Mouse (Mus musculus): ENCODE data around the gene Tctex1d4. TPM values are rescaled to one million over a fixed set of nuclear protein-coding genes. Genes with fewer than 3 reads are reported as not detected.
A peak's percentile ranks its signal among the peaks of the same experiment; 100 is the strongest.

Gene Tctex1d4
- total RNA-seq (2014; fragmentation: Nextera tagmentation): not detected in 2 replicates
- total RNA-seq (2017): not detected in 2 replicates

DNA sequence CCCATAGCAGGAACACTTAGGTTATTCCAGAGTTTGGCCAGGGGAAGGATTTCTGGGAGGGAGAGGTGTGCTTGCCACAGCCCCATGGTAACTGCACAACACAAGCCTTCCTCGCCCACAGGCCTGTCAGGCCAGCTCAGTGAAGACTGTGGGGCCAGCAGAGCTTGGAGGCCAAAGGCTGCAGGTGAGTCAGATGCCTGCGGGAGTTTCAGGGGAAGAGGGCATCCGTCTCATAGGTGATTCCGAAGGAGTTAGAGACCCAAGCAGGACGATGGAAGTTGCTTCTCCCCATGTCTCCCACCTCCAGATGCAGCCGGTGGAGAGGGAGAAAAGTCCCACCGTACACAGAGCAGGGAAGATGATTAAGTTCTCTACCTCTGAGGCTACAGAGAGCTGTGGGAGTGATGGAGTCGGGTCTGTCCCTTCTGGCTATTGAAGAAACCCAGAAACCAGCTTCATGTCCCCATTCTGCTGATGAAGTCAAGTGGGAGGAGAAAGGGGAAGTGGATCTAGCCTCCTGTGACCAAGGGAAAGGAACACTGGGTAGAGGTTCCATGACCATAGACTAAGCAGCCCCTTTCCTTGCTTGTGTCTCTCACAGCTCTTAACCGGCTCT is at the start of gene Tctex1d4:
Gene Tctex1d4 (plus strand): TSS at position 120 of the 616 bp plus-strand sequence.
- no peak for ATAC-seq (replicated peaks; ENCODE audit: low FRiP score, low TSS enrichment, poor library complexity, severe bottlenecking)

DNA sequence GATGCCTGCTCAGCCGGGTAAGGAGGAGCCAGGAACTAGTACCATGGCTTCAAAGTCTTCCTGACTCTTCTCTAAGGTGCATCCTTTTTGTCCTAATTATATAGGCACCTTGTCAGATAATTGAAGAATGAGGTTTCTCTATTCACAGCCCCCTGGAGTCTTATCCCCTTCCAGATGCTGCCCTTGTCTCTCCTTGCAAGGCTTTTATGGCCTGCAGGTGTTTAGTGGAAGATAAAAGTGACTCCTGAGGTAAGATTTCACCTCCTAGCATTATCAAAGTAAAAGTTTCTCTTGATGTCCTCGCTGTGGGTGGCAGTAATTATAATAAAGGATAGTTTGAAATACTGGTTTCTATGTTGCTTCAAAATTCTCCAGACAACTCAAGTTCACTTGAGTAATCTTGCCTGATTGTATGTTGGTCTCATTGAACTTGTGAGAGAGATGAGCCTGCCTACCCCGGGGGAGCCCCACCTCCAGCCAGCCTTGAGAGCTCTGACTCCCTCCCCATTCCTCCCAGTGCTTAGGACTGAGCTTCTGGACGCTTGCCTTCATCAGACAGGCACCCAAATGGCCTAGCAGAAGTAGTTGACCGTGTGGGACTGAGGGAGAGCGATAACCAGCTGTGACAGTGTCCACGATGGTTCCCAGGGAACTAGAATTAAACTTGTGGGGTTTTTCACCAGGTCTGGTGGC is 38.5 kb upstream of the Tctex1d4 start:
- peak; percentile 45; the same call in 1 of the 2 replicates for ATAC-seq (replicated peaks; ENCODE audit: low FRiP score, low TSS enrichment, poor library complexity, severe bottlenecking)

DNA sequence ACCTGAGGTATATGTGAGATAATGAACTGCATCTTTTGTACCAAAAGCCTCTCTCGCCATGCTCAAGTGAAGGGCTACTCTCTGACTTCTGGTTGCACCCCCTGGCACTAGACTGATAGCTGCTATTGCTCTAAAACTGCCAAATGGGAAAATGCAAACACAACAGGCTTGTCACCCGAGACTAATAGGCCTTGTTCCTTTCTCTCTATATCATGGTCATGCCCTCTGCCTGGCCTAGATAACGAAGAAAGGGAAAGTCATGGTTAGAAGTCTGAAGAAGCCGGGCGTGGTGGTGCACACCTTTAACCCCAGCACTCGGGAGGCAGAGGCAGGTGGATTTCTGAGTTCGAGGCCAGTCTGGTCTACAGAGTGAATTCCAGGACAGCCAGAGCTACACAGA is 36.0 kb upstream of the Tctex1d4 start:
- ATAC-seq (replicated peaks; ENCODE audit: low FRiP score, low TSS enrichment, poor library complexity, severe bottlenecking): peak; percentile 82

DNA sequence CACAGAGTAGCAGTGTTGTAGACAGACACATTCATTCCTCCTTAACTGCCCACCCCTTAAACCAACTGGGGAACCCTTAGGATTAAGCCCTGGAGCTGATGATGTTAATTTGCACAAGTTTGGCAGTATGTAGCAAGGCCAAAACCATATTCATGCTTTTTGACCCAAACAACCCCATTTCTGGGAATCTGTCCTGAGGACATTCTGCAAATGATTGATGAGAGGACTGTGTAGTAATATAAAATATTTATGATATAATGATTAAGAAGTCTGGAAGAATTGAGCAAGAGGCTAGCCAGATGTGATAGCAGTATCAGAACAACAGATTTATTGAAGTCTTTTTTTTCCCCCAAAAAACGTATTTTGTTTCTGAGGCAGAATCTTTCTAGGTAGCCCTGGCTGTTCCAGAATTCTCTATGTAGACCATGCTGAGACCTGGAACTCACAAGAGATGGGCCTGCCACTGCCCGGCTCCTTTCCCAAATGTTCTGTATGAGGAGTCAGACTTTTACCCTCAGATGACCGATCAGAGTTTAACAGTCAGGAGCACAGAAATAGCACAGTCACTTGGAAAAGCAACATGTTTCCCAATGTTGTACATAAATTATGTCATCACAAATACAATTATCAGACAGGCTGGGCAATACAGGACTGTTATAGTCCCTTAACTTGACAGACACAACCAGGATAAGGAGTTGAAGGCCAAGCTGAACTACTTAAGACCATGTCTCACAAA is 31.8 kb upstream of the Tctex1d4 start:
- ATAC-seq (replicated peaks; ENCODE audit: low FRiP score, low TSS enrichment, poor library complexity, severe bottlenecking): no peak

DNA sequence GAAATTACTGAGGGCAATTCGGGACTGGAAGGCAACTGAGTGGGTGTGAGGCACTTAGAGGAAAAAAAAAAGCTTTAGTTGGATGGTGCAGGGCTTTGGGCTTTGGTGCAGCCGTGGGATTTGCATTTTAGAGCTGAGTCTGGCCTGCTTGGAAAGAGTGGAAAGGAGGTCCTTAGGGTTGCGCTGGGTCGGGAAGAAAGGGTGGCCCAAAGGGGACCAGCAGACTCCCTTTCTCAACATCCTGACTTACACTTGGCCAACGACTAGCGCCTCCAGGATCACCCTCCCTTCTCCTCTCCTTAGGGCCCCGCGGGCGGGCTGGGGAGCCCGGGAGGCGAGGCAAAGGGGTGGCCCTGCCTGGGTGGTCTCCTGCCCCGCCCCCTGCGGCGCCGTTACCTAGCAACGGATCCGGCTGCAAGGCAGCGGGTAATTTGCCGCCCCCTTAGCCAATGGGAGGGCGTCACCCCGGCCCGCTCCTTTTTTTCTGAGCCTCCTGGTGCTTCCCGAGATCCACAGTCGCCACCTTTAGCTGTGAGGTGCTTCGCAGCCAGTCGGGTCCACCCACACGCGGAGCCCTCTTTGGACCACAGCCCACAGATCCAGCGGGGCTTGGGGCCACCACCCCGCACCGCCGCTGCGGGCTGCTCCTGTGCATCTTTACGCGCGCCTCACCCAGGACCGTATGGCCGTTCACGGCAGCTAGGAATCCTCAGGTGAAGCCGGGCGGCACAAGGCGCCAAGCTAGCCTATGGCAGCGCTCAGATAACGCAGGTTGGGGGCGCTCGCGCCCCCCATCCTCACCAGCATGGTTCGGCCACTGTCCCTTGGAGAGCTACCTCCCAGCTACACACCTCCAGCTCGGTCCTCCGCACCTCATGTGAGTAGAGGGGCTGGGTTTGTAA is 30.8 kb upstream of the Tctex1d4 start, which contains the start of gene Ptch2:
Gene Ptch2 (plus strand): TSS at position 525 of the 902 bp plus-strand sequence.
- peak; percentile 23; the same call in 1 of the 2 replicates for ATAC-seq (replicated peaks; ENCODE audit: low FRiP score, low TSS enrichment, poor library complexity, severe bottlenecking)

DNA sequence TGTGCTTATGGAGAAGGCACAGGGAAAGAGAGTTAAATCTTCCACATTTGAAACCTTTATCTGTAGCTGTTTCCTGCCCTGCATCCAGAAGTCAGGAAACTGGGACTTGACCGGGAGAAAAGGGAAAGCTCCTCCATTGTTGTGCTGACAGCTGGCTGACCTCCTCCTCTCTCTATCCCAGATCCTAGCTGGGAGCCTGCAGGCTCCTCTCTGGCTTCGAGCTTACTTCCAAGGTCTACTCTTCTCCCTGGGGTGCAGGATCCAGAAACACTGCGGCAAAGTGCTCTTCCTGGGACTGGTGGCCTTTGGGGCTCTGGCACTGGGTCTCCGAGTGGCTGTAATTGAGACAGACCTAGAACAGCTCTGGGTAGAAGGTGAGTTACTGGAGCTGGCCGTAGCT is 29.9 kb upstream of the Tctex1d4 start:
- no peak for ATAC-seq (replicated peaks; ENCODE audit: low FRiP score, low TSS enrichment, poor library complexity, severe bottlenecking)

DNA sequence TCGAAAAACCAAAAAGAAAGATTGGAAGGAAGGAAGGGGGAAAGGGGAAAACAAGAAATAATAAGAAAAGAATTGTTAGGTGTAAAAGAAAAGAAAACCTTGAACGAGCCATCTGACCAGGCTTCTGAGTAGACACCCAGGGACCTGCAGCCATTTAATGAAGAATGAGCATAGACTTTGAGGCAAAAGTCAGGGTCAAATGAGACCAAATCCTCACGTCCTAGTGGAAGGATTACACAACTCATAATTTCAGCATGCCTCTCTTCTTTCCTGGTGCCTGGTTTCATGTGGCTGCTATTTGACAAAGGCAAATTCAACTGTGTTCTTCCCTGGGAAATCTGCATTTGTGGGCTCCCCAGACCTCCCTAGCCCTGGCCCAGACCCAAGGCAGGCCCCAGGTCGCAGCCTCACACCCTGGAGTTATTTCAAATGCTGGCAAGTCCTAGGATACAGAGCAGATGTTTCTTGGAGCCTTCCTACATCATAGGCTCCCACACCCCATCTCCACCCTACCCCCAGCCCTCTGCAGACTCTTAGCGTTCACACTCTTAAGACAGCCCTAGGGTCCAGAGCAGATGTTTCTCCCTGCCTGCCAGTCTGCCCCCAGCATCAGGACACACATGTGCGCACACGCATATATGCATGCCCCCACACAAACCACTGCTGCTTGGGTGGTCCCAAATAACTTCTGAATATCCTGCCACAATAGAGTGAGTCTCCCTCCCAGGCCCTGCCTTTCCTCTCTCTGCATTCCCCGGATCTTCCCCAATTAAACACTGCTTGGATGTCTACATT is 28.4 kb upstream of the Tctex1d4 start:
- ATAC-seq (replicated peaks; ENCODE audit: low FRiP score, low TSS enrichment, poor library complexity, severe bottlenecking): no peak

DNA sequence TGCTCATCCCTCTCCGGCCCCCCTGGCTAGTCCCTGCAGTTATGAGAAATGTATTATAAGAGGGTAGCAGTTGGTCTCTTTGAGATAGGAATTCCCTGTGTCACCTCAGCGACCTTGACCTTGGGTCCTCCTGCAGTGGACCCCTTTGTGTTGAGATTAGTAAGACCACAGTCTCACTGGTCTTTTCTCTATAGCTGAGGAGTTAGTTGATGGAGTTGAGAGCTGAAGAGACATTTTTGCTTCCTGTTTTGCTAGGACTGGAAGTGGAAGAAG is 27.9 kb upstream of the Tctex1d4 start:
- no peak for ATAC-seq (replicated peaks; ENCODE audit: low FRiP score, low TSS enrichment, poor library complexity, severe bottlenecking)

DNA sequence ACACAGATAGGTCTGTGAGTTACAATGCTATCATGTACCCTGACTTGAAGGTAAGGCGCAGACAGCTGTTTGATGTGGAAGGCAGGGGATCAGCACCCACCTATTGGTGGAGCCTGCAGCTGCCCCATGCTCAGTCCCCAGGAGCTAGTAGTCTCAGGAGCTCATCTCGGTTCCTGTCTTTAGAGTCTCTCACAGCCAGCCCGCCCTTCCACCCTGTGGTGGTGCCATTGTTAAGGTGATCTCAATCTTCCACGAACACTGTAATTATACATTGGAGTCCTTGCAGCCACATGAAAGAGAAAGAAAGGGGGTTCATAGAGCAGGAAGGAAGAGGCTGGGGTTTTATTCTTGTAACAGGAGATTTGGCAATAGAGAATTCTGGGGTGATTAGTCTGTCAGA is 26.6 kb upstream of the Tctex1d4 start:
- no peak for ATAC-seq (replicated peaks; ENCODE audit: low FRiP score, low TSS enrichment, poor library complexity, severe bottlenecking)

DNA sequence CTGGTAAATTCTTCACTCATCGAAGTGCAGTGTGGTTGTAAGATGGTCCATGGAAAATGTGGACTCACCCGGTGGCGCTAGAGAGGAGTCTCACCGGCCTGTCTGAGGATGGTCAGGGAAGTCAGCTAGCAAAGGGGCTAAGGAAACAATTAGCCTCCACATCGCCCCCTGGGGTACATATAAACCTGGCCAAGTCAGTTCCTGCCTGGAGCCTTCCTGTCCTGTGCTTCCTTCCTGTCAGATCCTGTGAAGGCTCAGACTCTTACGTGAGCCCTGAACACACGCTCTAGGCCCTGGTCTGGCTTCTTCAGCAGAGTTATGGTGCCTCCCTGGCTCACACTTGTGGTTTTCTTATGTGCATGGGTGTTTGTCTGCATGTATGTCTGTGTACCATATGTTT is 25.4 kb upstream of the Tctex1d4 start:
- 0 out of 2 replicates have a peak, but pooled peaks have one; percentile 42 for ATAC-seq (replicated peaks; ENCODE audit: low FRiP score, low TSS enrichment, poor library complexity, severe bottlenecking)

DNA sequence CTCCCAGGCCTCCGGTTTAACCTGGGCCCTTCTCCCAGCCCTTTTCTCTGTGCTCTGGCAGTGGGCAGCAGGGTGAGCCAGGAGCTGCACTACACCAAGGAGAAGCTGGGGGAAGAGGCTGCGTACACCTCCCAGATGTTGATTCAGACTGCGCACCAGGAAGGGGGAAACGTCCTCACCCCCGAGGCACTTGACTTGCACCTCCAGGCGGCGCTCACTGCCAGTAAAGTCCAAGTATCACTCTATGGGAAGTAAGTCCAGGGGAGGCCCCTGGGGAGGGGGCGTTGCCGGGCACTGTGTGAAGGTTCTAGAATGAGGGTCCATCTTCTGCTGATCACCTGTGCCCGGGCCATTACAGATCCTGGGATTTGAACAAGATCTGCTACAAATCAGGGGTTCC is 21.9 kb upstream of the Tctex1d4 start:
- no peak for ATAC-seq (replicated peaks; ENCODE audit: low FRiP score, low TSS enrichment, poor library complexity, severe bottlenecking)

DNA sequence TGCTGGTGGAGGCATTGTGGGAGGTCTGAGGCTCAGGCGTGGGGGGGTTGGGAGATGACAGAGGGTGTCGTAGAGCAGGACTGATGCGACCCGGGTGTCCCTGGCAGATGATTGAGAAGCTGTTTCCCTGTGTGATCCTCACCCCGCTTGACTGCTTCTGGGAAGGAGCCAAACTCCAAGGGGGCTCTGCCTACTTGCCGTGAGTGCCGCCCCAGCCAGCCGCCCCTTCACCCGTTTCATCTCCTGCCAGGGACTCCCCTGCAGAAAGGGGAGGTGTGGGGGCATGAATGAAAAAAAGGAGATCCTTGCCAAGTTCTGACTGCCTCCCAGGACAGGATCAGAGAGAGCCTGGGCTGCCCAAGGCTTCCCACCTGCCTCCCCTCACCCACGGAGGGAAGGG is 21.5 kb upstream of the Tctex1d4 start:
- ATAC-seq (replicated peaks; ENCODE audit: low FRiP score, low TSS enrichment, poor library complexity, severe bottlenecking): no peak

DNA sequence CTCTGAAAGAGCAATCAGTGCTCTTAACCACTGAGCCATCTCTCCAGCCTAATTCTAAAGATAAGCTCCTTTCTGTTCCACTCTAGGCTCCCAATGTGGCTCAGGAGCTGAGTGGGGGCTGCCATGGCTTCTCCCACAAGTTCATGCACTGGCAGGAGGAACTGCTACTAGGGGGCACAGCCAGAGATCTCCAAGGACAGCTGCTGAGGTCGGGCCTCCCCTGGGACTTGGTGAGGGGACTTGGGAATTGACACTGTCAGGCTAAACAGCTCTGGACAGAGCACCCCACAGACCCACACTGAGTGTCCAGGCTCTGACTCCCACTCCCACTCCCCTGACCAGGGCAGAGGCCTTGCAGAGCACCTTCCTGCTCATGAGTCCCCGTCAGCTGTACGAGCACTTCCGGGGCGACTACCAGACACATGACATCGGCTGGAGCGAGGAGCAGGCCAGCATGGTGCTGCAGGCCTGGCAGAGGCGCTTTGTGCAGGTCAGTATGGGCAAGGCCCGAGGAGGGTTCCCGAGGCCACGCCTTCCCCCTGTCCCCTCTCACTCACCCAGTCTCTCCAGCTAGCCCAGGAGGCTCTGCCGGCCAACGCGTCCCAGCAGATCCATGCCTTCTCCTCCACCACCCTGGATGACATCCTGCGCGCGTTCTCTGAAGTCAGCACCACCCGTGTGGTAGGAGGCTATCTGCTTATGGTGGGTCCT is 18.6 kb upstream of the Tctex1d4 start:
- ATAC-seq (replicated peaks; ENCODE audit: low FRiP score, low TSS enrichment, poor library complexity, severe bottlenecking): no peak

DNA sequence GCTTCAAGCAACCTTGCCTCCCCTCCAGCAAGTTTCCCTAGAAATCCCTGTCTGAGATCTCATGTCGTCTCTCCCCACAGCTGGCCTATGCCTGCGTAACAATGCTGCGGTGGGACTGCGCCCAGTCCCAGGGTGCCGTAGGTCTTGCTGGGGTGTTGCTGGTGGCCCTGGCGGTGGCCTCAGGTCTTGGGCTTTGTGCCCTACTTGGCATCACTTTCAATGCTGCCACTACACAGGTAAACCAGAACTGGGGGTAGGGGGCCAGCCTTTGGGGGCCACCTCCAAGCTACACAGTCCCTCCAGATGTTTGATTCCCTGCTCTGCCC is 18.1 kb upstream of the Tctex1d4 start:
- no peak for ATAC-seq (replicated peaks; ENCODE audit: low FRiP score, low TSS enrichment, poor library complexity, severe bottlenecking)

DNA sequence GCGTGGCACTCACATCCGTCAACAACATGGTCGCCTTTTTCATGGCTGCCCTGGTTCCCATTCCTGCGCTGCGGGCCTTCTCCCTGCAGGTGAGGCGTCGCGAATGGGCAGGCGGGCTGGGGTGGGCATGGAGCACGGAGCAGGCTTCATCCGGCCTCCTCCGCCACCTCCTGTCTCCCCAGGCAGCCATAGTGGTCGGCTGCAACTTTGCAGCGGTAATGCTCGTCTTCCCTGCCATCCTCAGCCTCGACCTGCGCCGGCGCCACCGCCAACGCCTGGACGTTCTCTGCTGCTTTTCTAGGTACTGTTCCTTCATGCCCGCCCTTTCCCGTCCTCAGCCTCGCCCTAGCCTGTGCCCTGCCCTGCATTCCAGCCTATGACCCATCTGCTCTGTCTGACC is 17.3 kb upstream of the Tctex1d4 start:
- no peak for ATAC-seq (replicated peaks; ENCODE audit: low FRiP score, low TSS enrichment, poor library complexity, severe bottlenecking)

DNA sequence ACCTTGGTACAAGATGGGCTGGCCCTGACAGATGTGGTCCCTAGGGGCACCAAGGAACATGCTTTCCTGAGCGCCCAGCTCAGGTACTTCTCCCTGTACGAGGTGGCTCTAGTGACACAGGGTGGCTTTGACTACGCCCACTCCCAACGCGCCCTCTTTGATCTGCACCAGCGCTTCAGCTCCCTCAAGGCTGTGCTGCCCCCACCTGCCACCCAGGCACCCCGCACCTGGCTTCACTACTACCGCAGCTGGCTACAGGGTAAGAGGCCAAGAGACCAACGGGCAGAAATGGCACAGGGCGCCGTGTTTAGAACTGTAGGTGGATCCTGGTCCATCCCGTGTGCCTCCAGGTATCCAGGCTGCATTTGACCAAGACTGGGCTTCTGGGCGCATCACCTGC is 16.3 kb upstream of the Tctex1d4 start:
- ATAC-seq (replicated peaks; ENCODE audit: low FRiP score, low TSS enrichment, poor library complexity, severe bottlenecking): no peak

DNA sequence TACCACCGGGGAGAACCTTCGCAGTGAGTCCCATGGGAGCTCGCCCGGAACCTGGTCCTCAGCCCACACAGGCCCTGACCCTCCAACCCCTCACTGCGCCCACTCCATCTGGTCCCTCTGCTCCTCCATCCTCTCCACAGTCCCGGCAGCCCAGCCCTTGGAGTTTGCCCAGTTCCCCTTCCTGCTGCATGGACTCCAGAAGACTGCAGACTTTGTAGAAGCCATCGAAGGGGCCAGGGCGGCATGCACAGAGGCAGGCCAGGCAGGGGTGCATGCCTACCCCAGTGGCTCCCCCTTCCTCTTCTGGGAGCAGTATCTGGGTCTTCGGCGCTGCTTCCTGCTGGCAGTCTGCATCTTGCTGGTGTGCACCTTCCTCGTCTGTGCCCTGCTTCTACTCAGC is 15.6 kb upstream of the Tctex1d4 start:
- no peak for ATAC-seq (replicated peaks; ENCODE audit: low FRiP score, low TSS enrichment, poor library complexity, severe bottlenecking)

DNA sequence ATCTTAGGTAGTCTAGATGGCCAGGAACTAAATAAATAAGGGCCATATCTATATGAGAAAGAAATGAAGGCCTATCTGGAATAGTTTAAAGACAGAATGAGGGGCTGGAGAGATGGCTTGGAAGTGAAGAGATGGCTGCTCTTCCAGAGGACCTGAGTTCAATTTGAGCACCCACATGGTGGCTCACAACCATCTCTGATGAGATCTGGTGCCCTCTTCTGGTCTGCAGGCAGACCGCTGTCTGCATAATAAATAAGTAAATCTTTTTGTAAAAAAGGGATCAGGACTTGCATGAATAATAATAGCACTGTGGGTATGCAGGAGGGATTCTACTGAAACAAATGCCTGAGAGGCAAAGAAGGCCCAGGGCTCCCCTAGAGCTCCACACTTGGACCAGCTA is 13.4 kb upstream of the Tctex1d4 start:
- no peak for ATAC-seq (replicated peaks; ENCODE audit: low FRiP score, low TSS enrichment, poor library complexity, severe bottlenecking)

DNA sequence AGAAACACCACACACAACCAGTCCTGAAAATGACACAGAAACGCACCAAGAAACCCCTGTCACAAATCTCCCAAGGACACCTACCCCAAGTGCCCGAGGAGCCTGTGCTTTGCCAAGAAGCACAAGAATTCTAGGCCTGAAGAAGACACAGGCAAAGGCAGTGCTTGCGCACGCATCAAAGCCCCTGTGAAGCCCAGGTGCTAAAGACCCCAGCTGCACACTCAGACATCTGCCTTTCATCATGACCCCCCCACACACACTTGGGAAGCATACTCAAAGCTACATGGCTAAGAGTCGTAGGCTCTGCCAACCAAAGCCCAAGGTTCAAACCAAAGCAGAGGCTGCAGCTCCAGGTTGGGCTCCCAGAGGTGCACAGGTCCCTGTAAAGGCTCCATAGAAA is 11.0 kb upstream of the Tctex1d4 start:
- no peak for ATAC-seq (replicated peaks; ENCODE audit: low FRiP score, low TSS enrichment, poor library complexity, severe bottlenecking)

Data from megakaryocyte-erythroid progenitor cell, adult 5-6 weeks (primary cell).